Mouse (Mus musculus): ENCODE measurements around the gene Chn1. TPM values are rescaled to one million over a fixed set of nuclear protein-coding genes. Genes with fewer than 3 reads are reported as not detected.
"Not testable (repeated sequence)": the region's sequence is repeated elsewhere in the genome, so short reads cannot be mapped to it uniquely, and the experiment has no call there.

Gene Chn1
- 1,000 to 10,000 TPM; 1,276 to 1,294 TPM for total RNA-seq (2021)
- long read RNA-seq, experiment 1, full-length matches to known transcripts: 1,039 of 1,161 reads
- long read RNA-seq, experiment 1, partial matches to known transcripts: 11 of 1,161 reads
- long read RNA-seq, experiment 1, other reads (novel, unspliced or antisense): 111 of 1,161 reads
- long read RNA-seq, experiment 2, full-length matches to known transcripts: 1,234 of 1,387 reads
- long read RNA-seq, experiment 2, partial matches to known transcripts: 13 of 1,387 reads
- long read RNA-seq, experiment 2, other reads (novel, unspliced or antisense): 140 of 1,387 reads

GRCm38 (mm10) chr2:73774786-73775682 is at the start of gene Chn1:
Gene Chn1, minus strand, starts transcription at chr2:73775346.
- peak; percentile 82 to 84 for DNase-seq (ENCODE audit: low spot score in 2 of 2)

GRCm38 (mm10) chr2:73818742-73819141 is 43.6 kb upstream of the Chn1 start:
- DNase-seq (ENCODE audit: low spot score in 2 of 2): no peak

GRCm38 (mm10) chr2:73807609-73808008 is 32.5 kb upstream of the Chn1 start:
- no peak for DNase-seq (ENCODE audit: low spot score in 2 of 2)

- DNase-seq (ENCODE audit: low spot score in 2 of 2): not testable (repeated sequence)
Measured at GRCm38 (mm10) chr2:73800127-73800526, 25.0 kb upstream of the Chn1 start.

GRCm38 (mm10) chr2:73798786-73799185 is 23.6 kb upstream of the Chn1 start:
- DNase-seq (ENCODE audit: low spot score in 2 of 2): no peak

- no peak for DNase-seq (ENCODE audit: low spot score in 2 of 2)
Measured at GRCm38 (mm10) chr2:73798136-73798535, 23.0 kb upstream of the Chn1 start.

- DNase-seq (ENCODE audit: low spot score in 2 of 2): no peak
Measured at GRCm38 (mm10) chr2:73791846-73792630, 16.9 kb upstream of the Chn1 start.

GRCm38 (mm10) chr2:73790332-73790731 is 15.2 kb upstream of the Chn1 start:
- DNase-seq (ENCODE audit: low spot score in 2 of 2): peak in 1 of 2 experiments; percentile 45

GRCm38 (mm10) chr2:73788395-73788794 is 13.2 kb upstream of the Chn1 start:
- no peak for DNase-seq (ENCODE audit: low spot score in 2 of 2)

- DNase-seq (ENCODE audit: low spot score in 2 of 2): no peak
Measured at GRCm38 (mm10) chr2:73782371-73782905, 7.3 kb upstream of the Chn1 start.

GRCm38 (mm10) chr2:73780321-73781010 is 5.3 kb upstream of the Chn1 start:
- DNase-seq (ENCODE audit: low spot score in 2 of 2): no peak

GRCm38 (mm10) chr2:73779796-73780195 is 4.7 kb upstream of the Chn1 start:
- no peak for DNase-seq (ENCODE audit: low spot score in 2 of 2)

- no peak for DNase-seq (ENCODE audit: low spot score in 2 of 2)
Measured at GRCm38 (mm10) chr2:73779016-73779595, 4.0 kb upstream of the Chn1 start.

GRCm38 (mm10) chr2:73776936-73777335 is 1.8 kb upstream of the Chn1 start:
- no peak for DNase-seq (ENCODE audit: low spot score in 2 of 2)

GRCm38 (mm10) chr2:73775683-73776310 is 651 bp upstream of the Chn1 start:
- no peak for DNase-seq (ENCODE audit: low spot score in 2 of 2)

GRCm38 (mm10) chr2:73772945-73773344 is 2.2 kb downstream of the Chn1 start:
- DNase-seq (ENCODE audit: low spot score in 2 of 2): no peak

- DNase-seq (ENCODE audit: low spot score in 2 of 2): no peak
Measured at GRCm38 (mm10) chr2:73768669-73769068, 6.5 kb downstream of the Chn1 start.

GRCm38 (mm10) chr2:73763541-73763940 is 11.6 kb downstream of the Chn1 start:
- no peak for DNase-seq (ENCODE audit: low spot score in 2 of 2)

- no peak for DNase-seq (ENCODE audit: low spot score in 2 of 2)
Measured at GRCm38 (mm10) chr2:73759899-73760298, 15.2 kb downstream of the Chn1 start.

GRCm38 (mm10) chr2:73759027-73759426 is 16.1 kb downstream of the Chn1 start:
- DNase-seq (ENCODE audit: low spot score in 2 of 2): no peak

All from layer of hippocampus, postnatal 14 days (tissue).